In the genomic region with DNA sequence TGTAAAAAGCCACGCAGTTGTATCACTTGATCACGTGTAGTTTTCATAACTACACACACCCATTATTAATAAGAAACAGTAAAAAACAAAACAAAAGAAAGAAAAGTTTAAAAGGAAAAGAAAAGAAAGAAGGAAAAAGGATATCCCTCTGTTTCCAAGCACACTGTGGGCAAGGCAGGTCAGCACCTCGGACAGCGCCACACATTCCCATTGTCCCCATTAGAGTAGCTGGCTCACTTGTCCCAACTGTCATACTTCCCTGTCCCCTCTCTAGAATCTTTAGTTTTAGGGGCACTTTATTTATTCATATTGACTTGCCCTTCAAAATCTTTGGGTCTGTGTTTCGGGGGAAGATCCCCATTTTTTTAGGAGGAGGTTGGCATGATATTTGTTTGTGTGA, we compare ENCODE assay signal across 11 mouse cellular contexts. TPM values are rescaled to one million over a fixed set of nuclear protein-coding genes. Genes with fewer than 3 reads are reported as not detected.
A peak's percentile ranks its signal among the peaks of the same experiment; 100 is the strongest.
DNase-seq lines count a peak whose midpoint lies in the region; ATAC-seq lines count a peak whose summit lies in the region.
"Had no signal": no experiment of that assay in that cellular context is flagged by ENCODE, and none has a peak within 500 bp of the region (broad histone marks: within the 10 kb centered on the region; RNA-seq: fewer than 3 reads in every experiment).

No protein-coding gene starts in this region.

- H3K36me3 ChIP-seq in forebrain, embryonic 11.5 days (ENCODE audit: control insufficient read depth, insufficient read depth, low read length), result no peaks in the 10 kb centered on the region
- no peaks in the 10 kb centered on the region for H3K36me3 ChIP-seq in forebrain, embryonic 13.5 days (ENCODE audit: poor library complexity, severe bottlenecking)
- no peaks in the 10 kb centered on the region for H3K36me3 ChIP-seq in midbrain, embryonic 10.5 days
- H3K36me3 ChIP-seq in midbrain, embryonic 15.5 days (replicated peaks), result no peaks in the 10 kb centered on the region
- no peaks in the 10 kb centered on the region for H3K36me3 ChIP-seq in embryonic facial prominence, embryonic 11.5 days (replicated peaks; ENCODE audit: control insufficient read depth, insufficient read depth, low read depth, low read length)
- no peaks in the 10 kb centered on the region for H3K36me3 ChIP-seq in neural tube, embryonic 11.5 days (ENCODE audit: control insufficient read depth, insufficient read depth, low read length)
- H3K36me3 ChIP-seq: limb, embryonic 13.5 days; neural tube, embryonic 12.5 days had no signal

- H3K27me3 ChIP-seq in forebrain, embryonic 11.5 days (ENCODE audit: control insufficient read depth, insufficient read depth, low read length), result no peaks in the 10 kb centered on the region
- no peaks in the 10 kb centered on the region for H3K27me3 ChIP-seq in forebrain, embryonic 13.5 days
- no peaks in the 10 kb centered on the region for H3K27me3 ChIP-seq in midbrain, embryonic 10.5 days (ENCODE audit: low read depth, poor library complexity, severe bottlenecking)
- H3K27me3 ChIP-seq in midbrain, embryonic 15.5 days (replicated peaks), result no peaks in the 10 kb centered on the region
- no peaks in the 10 kb centered on the region for H3K27me3 ChIP-seq in embryonic facial prominence, embryonic 11.5 days (ENCODE audit: control insufficient read depth, insufficient read depth, low read length)
- H3K27me3 ChIP-seq in neural tube, embryonic 11.5 days (ENCODE audit: control insufficient read depth, insufficient read depth, low read length), result no peaks in the 10 kb centered on the region
- H3K27me3 ChIP-seq: limb, embryonic 13.5 days; neural tube, embryonic 12.5 days had no signal

- no peaks in the 10 kb centered on the region for H3K4me1 ChIP-seq in forebrain, embryonic 11.5 days (replicated peaks; ENCODE audit: control insufficient read depth, insufficient read depth, low read length)
- no peaks in the 10 kb centered on the region for H3K4me1 ChIP-seq in forebrain, embryonic 13.5 days
- no peaks in the 10 kb centered on the region for H3K4me1 ChIP-seq in midbrain, embryonic 10.5 days
- peaks cover 3% of the 10 kb centered on the region; the same call in 1 of the 2 replicates for H3K4me1 ChIP-seq in midbrain, embryonic 15.5 days
- H3K4me1 ChIP-seq in embryonic facial prominence, embryonic 11.5 days (ENCODE audit: control insufficient read depth, insufficient read depth, low read length), result no peaks in the 10 kb centered on the region
- no peaks in the 10 kb centered on the region for H3K4me1 ChIP-seq in neural tube, embryonic 11.5 days (ENCODE audit: control insufficient read depth, insufficient read depth, low read length)
- H3K4me1 ChIP-seq: limb, embryonic 13.5 days; neural tube, embryonic 12.5 days had no signal

- ATAC-seq in forebrain, embryonic 11.5 days (replicated peaks; ENCODE audit: low FRiP score), result no peak
- ATAC-seq in forebrain, embryonic 13.5 days, result no peak
- no peak for ATAC-seq in midbrain, embryonic 15.5 days (replicated peaks)
- no peak for ATAC-seq in embryonic facial prominence, embryonic 11.5 days (replicated peaks; ENCODE audit: insufficient number of reproducible peaks, low FRiP score, low TSS enrichment, low read depth)
- ATAC-seq in neural tube, embryonic 11.5 days (ENCODE audit: insufficient read depth, low FRiP score, low TSS enrichment), result no peak

- no peak overlapping the region for H3K27ac ChIP-seq in forebrain, embryonic 11.5 days (ENCODE audit: low read depth, low read length)
- no peak overlapping the region for H3K27ac ChIP-seq in forebrain, embryonic 13.5 days
- no peak overlapping the region for H3K27ac ChIP-seq in midbrain, embryonic 10.5 days (replicated peaks)
- no peak overlapping the region for H3K27ac ChIP-seq in midbrain, embryonic 15.5 days
- no peak overlapping the region for H3K27ac ChIP-seq in embryonic facial prominence, embryonic 11.5 days (replicated peaks; ENCODE audit: low read depth, low read length)
- H3K27ac ChIP-seq in neural tube, embryonic 11.5 days (ENCODE audit: low read depth, low read length), result no peak overlapping the region
- H3K27ac ChIP-seq: limb, embryonic 13.5 days; neural tube, embryonic 12.5 days had no signal

- peak; percentile 82 for DNase-seq in forebrain, embryonic 11.5 days (ENCODE audit: low spot score)
- peak; percentile 56 for DNase-seq in midbrain, embryonic 10.5 days (ENCODE audit: low spot score)
- DNase-seq in embryonic facial prominence, embryonic 11.5 days (ENCODE audit: low spot score), result peak; percentile 81
- DNase-seq in neural tube, embryonic 11.5 days (ENCODE audit: low spot score), result peak; percentile 51
- no peak for DNase-seq in cerebellum, adult 9-10 months
- DNase-seq in frontal cortex, postnatal 10 days (ENCODE audit: low spot score in 2 of 2), result no peak
- DNase-seq: gastrocnemius, postnatal 36 days had no signal

- no peak overlapping the region for H3K9ac ChIP-seq in forebrain, embryonic 11.5 days (ENCODE audit: low read length)
- H3K9ac ChIP-seq in forebrain, embryonic 13.5 days, result no peak overlapping the region
- H3K9ac ChIP-seq in midbrain, embryonic 15.5 days, result no peak overlapping the region
- no peak overlapping the region for H3K9ac ChIP-seq in embryonic facial prominence, embryonic 11.5 days (replicated peaks; ENCODE audit: low read length)
- no peak overlapping the region for H3K9ac ChIP-seq in neural tube, embryonic 11.5 days (ENCODE audit: low read length)
- H3K9ac ChIP-seq: limb, embryonic 13.5 days; neural tube, embryonic 12.5 days had no signal

- WGBS in forebrain, embryonic 11.5 days, result 23% methylated on average over 5 of the region's 5 CpGs
- WGBS in forebrain, embryonic 13.5 days, result 23% methylated on average over 5 of the region's 5 CpGs
- 23% methylated on average over 5 of the region's 5 CpGs for WGBS in midbrain, embryonic 10.5 days
- WGBS in midbrain, embryonic 15.5 days, result 28% methylated on average over 5 of the region's 5 CpGs
- 22% methylated on average over 5 of the region's 5 CpGs for WGBS in embryonic facial prominence, embryonic 11.5 days
- WGBS in neural tube, embryonic 11.5 days, result 24% methylated on average over 5 of the region's 5 CpGs

- no peak overlapping the region for H3K4me3 ChIP-seq in forebrain, embryonic 11.5 days (ENCODE audit: low read depth, low read length)
- H3K4me3 ChIP-seq in forebrain, embryonic 13.5 days, result no peak overlapping the region
- H3K4me3 ChIP-seq in midbrain, embryonic 10.5 days, result no peak overlapping the region
- no peak overlapping the region for H3K4me3 ChIP-seq in midbrain, embryonic 15.5 days
- no peak overlapping the region for H3K4me3 ChIP-seq in embryonic facial prominence, embryonic 11.5 days (ENCODE audit: low read depth, low read length)
- H3K4me3 ChIP-seq in neural tube, embryonic 11.5 days (ENCODE audit: low read depth, low read length), result no peak overlapping the region
- H3K4me3 ChIP-seq: limb, embryonic 13.5 days; neural tube, embryonic 12.5 days had no signal

- H3K4me2 ChIP-seq in forebrain, embryonic 11.5 days (ENCODE audit: low read depth, low read length, severe bottlenecking), result no peak overlapping the region
- no peak overlapping the region for H3K4me2 ChIP-seq in forebrain, embryonic 13.5 days
- no peak overlapping the region for H3K4me2 ChIP-seq in midbrain, embryonic 15.5 days
- H3K4me2 ChIP-seq in embryonic facial prominence, embryonic 11.5 days (ENCODE audit: low read depth, low read length), result no peak overlapping the region
- H3K4me2 ChIP-seq in neural tube, embryonic 11.5 days (ENCODE audit: low read depth), result no peak overlapping the region
- H3K4me2 ChIP-seq: limb, embryonic 13.5 days; neural tube, embryonic 12.5 days had no signal

- no peaks in the 10 kb centered on the region for H3K9me3 ChIP-seq in forebrain, embryonic 11.5 days (ENCODE audit: control insufficient read depth, low read length)
- no peaks in the 10 kb centered on the region for H3K9me3 ChIP-seq in forebrain, embryonic 13.5 days (replicated peaks)
- no peaks in the 10 kb centered on the region for H3K9me3 ChIP-seq in midbrain, embryonic 10.5 days (replicated peaks)
- no peaks in the 10 kb centered on the region for H3K9me3 ChIP-seq in midbrain, embryonic 15.5 days
- no peaks in the 10 kb centered on the region for H3K9me3 ChIP-seq in embryonic facial prominence, embryonic 11.5 days (replicated peaks; ENCODE audit: control insufficient read depth, low read length)
- H3K9me3 ChIP-seq in neural tube, embryonic 11.5 days (ENCODE audit: control insufficient read depth, low read length), result no peaks in the 10 kb centered on the region
- H3K9me3 ChIP-seq: limb, embryonic 13.5 days; neural tube, embryonic 12.5 days had no signal

RNA-seq across cellular contexts. Expression of a gene that starts 47.4 kb away (rescaled TPM):
- polyA plus RNA-seq in forebrain, embryonic 11.5 days (2014; fragmentation: Nextera tagmentation; extraction: Ambion mirVana), result 0.36 and 0.72 TPM in 2 replicates
- 1.2 and 1.7 TPM in 2 replicates for polyA plus RNA-seq in forebrain, embryonic 13.5 days (2015; fragmentation: Nextera tagmentation; extraction: Ambion mirVana)
- 0.28 and 0.40 TPM in 2 replicates for polyA plus RNA-seq in midbrain, embryonic 10.5 days (2016; fragmentation: Nextera tagmentation; extraction: Ambion mirVana)
- 7.7 and 8.8 TPM in 2 replicates for polyA plus RNA-seq in midbrain, embryonic 15.5 days (2015; fragmentation: Nextera tagmentation; extraction: Ambion mirVana)
- polyA plus RNA-seq in embryonic facial prominence, embryonic 11.5 days (2014; fragmentation: Nextera tagmentation; extraction: Ambion mirVana), result 0.17 and 0.27 TPM in 2 replicates
- polyA plus RNA-seq in neural tube, embryonic 11.5 days (2014; fragmentation: Nextera tagmentation; extraction: Ambion mirVana), result 0.91 and 1.7 TPM in 2 replicates

Comparison
In these comparisons a context has a peak if more than half of its experiments do, and no peak if none do; other contexts are left out.
1. DNase-seq: peak in forebrain, embryonic 11.5 days (single experiment), midbrain, embryonic 10.5 days (single experiment), embryonic facial prominence, embryonic 11.5 days (single experiment) and neural tube, embryonic 11.5 days (single experiment); none in cerebellum, adult 9-10 months (single experiment) and frontal cortex, postnatal 10 days (0 of 2).